Mouse (Mus musculus) liver, postnatal 0 days (tissue): ENCODE data around the gene Dscaml1. TPM values are rescaled to one million over a fixed set of nuclear protein-coding genes. Genes with fewer than 3 reads are reported as not detected.

Source experiments
- ATAC-seq: fragments of 200-750 bp; cut with Nextera tagmentation; 2 replicates; pipeline ENCODE4 v1.8.0; 2017; ENCODE audit warnings: mild to moderate bottlenecking, moderate library complexity
- DNase-seq: peaks from one replicate; pipeline ENCODE4 v3.0.0-alpha.2; 2016
- H3K27ac ChIP-seq: fragments of 300-500 bp; sonication (generic); 2 replicates; pipeline ENCODE4 v1.5.1; 2014; ENCODE audit warnings: antibody characterized with exemption, moderate library complexity, mild to moderate bottlenecking, low read depth
- H3K27me3 ChIP-seq: fragments of 300-500 bp; sonication (generic); 2 replicates; pipeline ENCODE4 v1.6.1; 2014; ENCODE audit warnings: low read length, control low read depth, mixed read lengths; ENCODE audit not compliant: insufficient read depth
- H3K36me3 ChIP-seq: fragments of 300-500 bp; sonication (generic); replicated peaks from 2 replicates; pipeline ENCODE4 v1.6.1; 2014; ENCODE audit warnings: mild to moderate bottlenecking, control low read depth, low read length, moderate library complexity, mixed read lengths; ENCODE audit not compliant: insufficient read depth
- H3K4me1 ChIP-seq: fragments of 300-500 bp; sonication (generic); 2 replicates; pipeline ENCODE4 v1.6.1; 2014; ENCODE audit warnings: antibody characterized with exemption, mild to moderate bottlenecking, control low read depth; ENCODE audit not compliant: insufficient read depth
- H3K4me2 ChIP-seq: fragments of 300-500 bp; sonication (generic); 2 replicates; pipeline ENCODE4 v1.6.1; 2014; ENCODE audit warnings: low read depth, mild to moderate bottlenecking, low read length, moderate library complexity, mixed read lengths
- H3K4me3 ChIP-seq: fragments of 300-500 bp; sonication (generic); 2 replicates; pipeline ENCODE4 v1.5.1; 2014; ENCODE audit warnings: low read depth, low read length
- H3K9ac ChIP-seq: fragments of 300-500 bp; sonication (generic); replicated peaks from 2 replicates; pipeline ENCODE4 v1.6.1; 2014; ENCODE audit warnings: mild to moderate bottlenecking, moderate library complexity
- H3K9me3 ChIP-seq: fragments of 300-500 bp; sonication (generic); 2 replicates; pipeline ENCODE4 v1.6.1; 2016; ENCODE audit warnings: mild to moderate bottlenecking, control low read depth, low read length, mixed read lengths
- CTCF ChIP-seq: sonication (generic); IDR thresholded peaks from 2 replicates; pipeline ENCODE4 v1.5.1; 2016; ENCODE audit warnings: antibody characterized with exemption, low read depth
- EP300 ChIP-seq: IDR thresholded peaks from 2 replicates; pipeline ENCODE4 v1.6.1; 2016; ENCODE audit warnings: antibody characterized with exemption, low read depth, mild to moderate bottlenecking
- WGBS: fragments of 180-500 bp; shearing (Covaris S2); extraction: QIAGEN DNeasy Blood & Tissue Kit; methylation state at CpG from one replicate; pipeline ENCODE4 v1.1.7; 2014; ENCODE audit not compliant: insufficient replicate concordance; 5-methylcytosine and 5-hydroxymethylcytosine counted together
- polyA plus RNA-seq: library from polyadenylated mRNA; unstranded; fragments of >200 nt; fragmentation: Nextera tagmentation; extraction: Ambion mirVana; gene quantifications from 2 replicates; pipeline ENCODE4 v1.2.1, GENCODE M21; 2015

The Dscaml1 gene
- polyA plus RNA-seq, 1 experiment from 2014 or later = not detected

GRCm38 (mm10) chr9:45470746-45471471 is 44.5 kb downstream of the Dscaml1 start:
- Histone ChIP-seq H3K36me3 (no peaks in the 10 kb centered on the region), H3K27ac (no peak overlapping the region), H3K4me2 (no peak overlapping the region), H3K9me3 (no peaks in the 10 kb centered on the region), H3K4me3 (no peak overlapping the region), H3K27me3 (no peaks in the 10 kb centered on the region), H3K9ac (no peak overlapping the region), H3K4me1 (no peaks in the 10 kb centered on the region)
- ATAC-seq = no peak
- 79% methylated on average over 10 of the region's 10 CpGs for whole genome bisulfite sequencing
- TF ChIP-seq CTCF (no peak), EP300 (no peak)
- no peak for DNase-seq

- Histone ChIP-seq H3K4me2 (no peak overlapping the region), H3K9me3 (no peaks in the 10 kb centered on the region), H3K27me3 (no peaks in the 10 kb centered on the region), H3K4me3 (no peak overlapping the region), H3K4me1 (no peaks in the 10 kb centered on the region), H3K36me3 (no peaks in the 10 kb centered on the region), H3K27ac (no peak overlapping the region), H3K9ac (no peak overlapping the region)
- no peak for ATAC-seq
- 40% methylated on average over 9 of the region's 9 CpGs for WGBS
- no peak for TF ChIP-seq CTCF
- TF ChIP-seq EP300 = no peak
- no peak for DNase-seq
Observed at GRCm38 (mm10) chr9:45471691-45472090, 45.3 kb downstream of the Dscaml1 start.

GRCm38 (mm10) chr9:45474874-45475273 is 48.4 kb downstream of the Dscaml1 start:
- ATAC-seq (no peak), DNase-seq (no peak)
- no peak overlapping the region for H3K4me2 ChIP-seq
- H3K36me3 ChIP-seq = no peaks in the 10 kb centered on the region
- no peaks in the 10 kb centered on the region for H3K9me3 ChIP-seq
- H3K9ac ChIP-seq = no peak overlapping the region
- no peaks in the 10 kb centered on the region for H3K27me3 ChIP-seq
- no peak overlapping the region for H3K4me3 ChIP-seq
- TF ChIP-seq EP300 (no peak), CTCF (no peak)
- H3K4me1 ChIP-seq = no peaks in the 10 kb centered on the region
- H3K27ac ChIP-seq = no peak overlapping the region

- H3K27me3 ChIP-seq = no peaks in the 10 kb centered on the region
- DNase-seq = no peak
- no peak overlapping the region for H3K4me3 ChIP-seq
- ATAC-seq = no peak
- H3K4me1 ChIP-seq = no peaks in the 10 kb centered on the region
- no peak for TF ChIP-seq EP300
- TF ChIP-seq CTCF = no peak
- no peaks in the 10 kb centered on the region for H3K36me3 ChIP-seq
- no peak overlapping the region for H3K4me2 ChIP-seq
- H3K9ac ChIP-seq = no peak overlapping the region
- no peaks in the 10 kb centered on the region for H3K9me3 ChIP-seq
- no peak overlapping the region for H3K27ac ChIP-seq
- WGBS = 80% methylated on average over 9 of the region's 9 CpGs
Observed at GRCm38 (mm10) chr9:45480936-45481335, 54.5 kb downstream of the Dscaml1 start.

DNA sequence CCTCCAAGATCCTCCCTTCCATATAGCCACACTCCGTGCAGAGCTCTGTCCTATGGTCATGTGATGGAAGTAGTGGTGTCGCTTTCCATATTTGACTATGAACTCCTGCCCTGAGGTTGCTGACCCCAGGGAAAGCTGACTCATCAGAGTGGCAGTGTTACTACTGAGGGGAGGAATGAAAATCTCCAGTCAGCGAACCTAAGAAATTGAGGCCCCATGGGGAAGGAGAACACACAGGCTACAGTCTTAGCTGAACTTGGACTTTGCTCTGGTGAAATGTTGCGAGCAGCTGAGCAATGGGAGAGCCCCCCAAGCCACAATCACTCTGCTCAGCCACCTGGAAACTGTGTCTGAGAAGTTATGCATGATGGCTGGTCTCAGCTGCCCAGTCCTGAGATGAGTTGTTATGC is 60.2 kb downstream of the Dscaml1 start:
- Histone ChIP-seq H3K9me3 (no peaks in the 10 kb centered on the region), H3K4me1 (no peaks in the 10 kb centered on the region), H3K4me2 (no peak overlapping the region), H3K27me3 (no peaks in the 10 kb centered on the region), H3K9ac (no peak overlapping the region), H3K36me3 (no peaks in the 10 kb centered on the region), H3K4me3 (no peak overlapping the region), H3K27ac (no peak overlapping the region)
- no peak for DNase-seq
- ATAC-seq = peak; percentile 23; the same call in 1 of the 2 replicates
- TF ChIP-seq EP300 = no peak
- TF ChIP-seq CTCF = no peak
- 70% methylated on average over 4 of the region's 4 CpGs for WGBS

DNA sequence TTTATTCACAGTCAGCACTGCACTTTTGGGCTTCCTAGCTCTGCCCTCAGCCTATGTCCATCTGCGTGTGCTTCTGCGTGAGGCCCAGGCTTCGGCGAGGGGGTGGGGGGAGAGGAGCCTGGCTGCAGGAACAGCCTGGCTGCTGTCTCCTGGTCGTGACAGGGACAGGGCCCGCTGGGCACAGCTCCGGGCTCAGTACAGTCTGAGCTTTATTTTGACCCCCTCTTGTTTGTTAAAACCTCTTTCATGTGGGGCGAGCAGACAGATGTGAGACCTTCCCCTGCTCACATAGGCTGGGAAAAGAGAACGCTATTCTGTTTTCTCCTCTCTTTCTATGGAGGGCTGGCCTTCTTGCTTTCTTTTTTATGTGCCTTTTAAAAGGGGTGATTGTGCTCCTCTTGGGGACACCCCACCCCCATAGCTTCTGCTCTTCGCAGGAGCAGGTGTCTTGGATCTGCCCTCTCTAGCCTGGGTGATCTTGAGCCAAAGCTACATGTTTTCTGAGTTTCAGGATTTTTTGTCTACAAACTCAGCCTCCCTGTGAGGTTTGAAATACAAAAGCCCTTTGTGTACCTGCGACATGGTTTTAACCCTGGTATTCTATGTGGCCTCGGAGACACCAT is 60.9 kb downstream of the Dscaml1 start:
- no peak overlapping the region for H3K9ac ChIP-seq
- no peak overlapping the region for H3K27ac ChIP-seq
- no peaks in the 10 kb centered on the region for H3K4me1 ChIP-seq
- no peaks in the 10 kb centered on the region for H3K27me3 ChIP-seq
- TF ChIP-seq EP300 = no peak
- TF ChIP-seq CTCF = no peak
- WGBS = 83% methylated on average over 12 of the region's 12 CpGs
- no peak for ATAC-seq
- H3K4me3 ChIP-seq = no peak overlapping the region
- no peaks in the 10 kb centered on the region for H3K36me3 ChIP-seq
- H3K9me3 ChIP-seq = no peaks in the 10 kb centered on the region
- DNase-seq = no peak
- no peak overlapping the region for H3K4me2 ChIP-seq
